Mouse (Mus musculus): Measurements from ENCODE around the gene Gm4981. TPM values are rescaled to one million over a fixed set of nuclear protein-coding genes. Genes with fewer than 3 reads are reported as not detected.
"Not testable (repeated sequence)": the region's sequence is repeated elsewhere in the genome, so short reads cannot be mapped to it uniquely, and the experiment has no call there.

Gene Gm4981
- total RNA-seq, 2 experiments from 2014 or later = not detected

GRCm38 (mm10) chr10:58223972-58224805, 12.3 kb downstream of the Gm4981 start:
- intact Hi-C loops (cut with DNase I) = not testable (repeated sequence)
- peak; percentile 67 for DNase-seq

DNA sequence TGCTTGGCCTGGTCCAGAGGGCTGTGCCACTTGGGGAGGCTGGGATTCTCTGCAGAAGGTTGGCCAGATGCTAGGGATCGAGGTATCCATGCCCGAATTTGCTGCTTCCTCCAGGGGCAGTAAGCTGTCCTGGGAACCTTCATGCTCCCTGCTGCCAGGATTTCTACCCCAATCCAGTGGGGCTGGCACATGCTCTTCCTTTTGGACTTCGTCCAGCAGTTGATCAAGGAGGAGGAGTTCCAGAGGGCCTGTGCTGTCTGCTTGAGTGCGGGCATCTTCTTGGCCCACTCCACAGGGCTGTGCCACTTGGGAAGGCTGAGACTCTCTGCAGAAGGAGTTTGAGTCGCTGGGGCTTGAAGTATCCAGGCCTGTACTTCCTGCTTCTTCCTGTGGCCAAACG, 13.3 kb downstream of the Gm4981 start:
- intact Hi-C loops (cut with DNase I) = not testable (repeated sequence)

GRCm38 (mm10) chr10:58221571-58221970, 14.9 kb downstream of the Gm4981 start:
- intact Hi-C loops (cut with DNase I); DNase-seq: not testable (repeated sequence)

More for the DNA sequence above, 13.3 kb downstream of the Gm4981 start:
- not testable (repeated sequence) for DNase-seq

- intact Hi-C loops (cut with DNase I) = no loop called here
- DNase-seq = no peak
Observed at GRCm38 (mm10) chr10:58220726-58221125, 15.8 kb downstream of the Gm4981 start.

DNA sequence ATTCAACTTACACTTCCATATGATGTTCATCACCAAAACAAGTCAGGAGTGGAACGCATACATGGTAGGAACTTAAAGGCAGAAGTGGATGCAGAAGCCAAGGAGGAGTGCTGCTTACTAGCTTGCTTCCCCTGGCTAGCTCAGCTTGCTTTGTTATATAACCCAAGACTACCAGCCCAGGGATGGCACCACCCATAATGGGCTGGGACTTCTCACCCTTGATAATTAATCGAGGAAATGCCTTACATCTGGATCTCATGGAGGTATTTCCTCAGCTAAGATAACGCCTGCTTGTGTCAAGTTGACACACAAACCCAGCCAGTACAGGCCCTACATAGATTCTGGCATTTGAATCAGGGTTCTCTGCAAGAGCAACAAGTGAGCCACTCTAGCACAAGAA, 19.1 kb downstream of the Gm4981 start:
- intact Hi-C loops (cut with DNase I) = no loop called here
- DNase-seq = no peak

- no peak for DNase-seq
- intact Hi-C loops (cut with DNase I) = no loop called here
Observed at GRCm38 (mm10) chr10:58215353-58215752, 21.1 kb downstream of the Gm4981 start.

DNA sequence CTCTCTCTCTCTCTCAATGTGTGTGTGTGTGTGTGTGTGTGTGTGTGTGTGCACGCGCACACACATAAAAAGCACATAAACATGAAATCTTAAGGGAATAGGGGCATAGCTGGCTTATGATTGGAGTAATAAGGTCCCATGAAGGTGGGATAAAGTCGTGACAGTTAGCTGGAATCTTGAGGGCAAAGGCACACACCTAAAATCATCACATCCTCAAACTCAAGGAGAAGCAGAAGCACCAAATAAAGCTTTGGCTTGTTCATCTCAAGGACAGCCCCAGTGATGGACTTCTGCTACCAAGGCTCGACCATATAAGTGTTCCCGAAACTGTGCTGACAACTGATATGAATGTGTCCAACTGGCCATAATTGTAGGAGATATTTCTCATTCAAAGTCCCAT, 21.6 kb downstream of the Gm4981 start:
- intact Hi-C loops (cut with DNase I) = no loop called here
- no peak for DNase-seq

GRCm38 (mm10) chr10:58214497-58214896, 22.0 kb downstream of the Gm4981 start:
- intact Hi-C loops (cut with DNase I) = no loop called here

DNA sequence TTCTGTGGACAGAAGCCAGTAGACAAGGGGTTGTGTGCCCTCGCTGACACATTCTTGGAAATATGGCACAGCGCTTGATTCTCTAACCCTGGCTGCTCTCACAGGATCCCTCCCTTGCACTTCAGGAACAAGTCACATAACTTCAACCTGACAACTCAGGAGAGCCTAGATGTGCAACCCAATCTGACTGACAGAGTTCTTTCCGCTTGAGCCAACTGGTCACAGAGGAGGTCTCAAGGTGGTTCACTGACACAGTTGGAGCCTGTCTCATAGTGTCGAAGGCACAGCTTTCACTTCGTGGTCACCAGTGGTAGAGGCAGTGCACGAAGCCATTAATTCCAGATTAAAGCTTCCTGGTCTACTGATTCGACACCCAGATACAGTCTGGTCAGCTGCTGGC, 24.3 kb downstream of the Gm4981 start:
- no peak for DNase-seq
- intact Hi-C loops (cut with DNase I) = no loop called here

More at GRCm38 (mm10) chr10:58214497-58214896, 22.0 kb downstream of the Gm4981 start:
- DNase-seq = no peak

DNA sequence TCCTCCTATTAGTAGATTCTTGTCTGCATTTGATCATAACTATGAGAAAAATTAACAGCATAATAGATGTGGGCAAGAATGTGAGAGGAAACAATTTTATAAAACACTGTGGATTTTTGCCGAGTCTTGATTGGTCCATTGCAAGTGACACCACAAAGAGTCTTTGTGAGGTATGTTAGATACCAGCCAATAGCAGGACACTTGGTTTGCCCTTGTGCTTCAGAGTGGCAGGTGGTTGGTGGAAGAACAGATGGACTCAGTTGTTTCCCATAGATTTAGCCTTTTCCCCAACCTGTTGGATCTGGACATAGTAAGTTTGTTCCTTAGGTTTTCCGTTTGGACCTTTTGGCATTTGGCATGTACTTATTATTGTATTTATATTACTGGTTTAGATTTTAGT, 25.3 kb downstream of the Gm4981 start:
- intact Hi-C loops (cut with DNase I) = no loop called here
- no peak for DNase-seq

DNA sequence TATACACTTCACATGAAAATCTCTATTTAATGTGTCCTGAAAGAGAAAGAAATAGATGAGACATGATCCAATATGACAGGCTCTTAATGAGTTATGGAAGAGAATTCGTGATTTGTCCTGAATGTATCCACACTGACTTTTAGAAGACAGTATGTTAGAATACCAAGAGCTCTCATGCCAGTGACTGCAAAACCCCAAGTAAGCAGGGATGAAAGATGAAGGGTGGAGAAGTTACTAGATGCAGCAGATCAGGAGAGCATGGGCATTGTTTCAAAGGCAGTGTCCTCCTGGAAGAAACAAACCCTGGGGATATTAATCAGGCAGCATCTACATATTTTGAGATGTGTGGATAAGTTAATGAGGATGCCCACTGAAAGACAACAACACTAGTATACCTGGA, 26.0 kb downstream of the Gm4981 start:
- intact Hi-C loops (cut with DNase I) = no loop called here
- DNase-seq = no peak

DNA sequence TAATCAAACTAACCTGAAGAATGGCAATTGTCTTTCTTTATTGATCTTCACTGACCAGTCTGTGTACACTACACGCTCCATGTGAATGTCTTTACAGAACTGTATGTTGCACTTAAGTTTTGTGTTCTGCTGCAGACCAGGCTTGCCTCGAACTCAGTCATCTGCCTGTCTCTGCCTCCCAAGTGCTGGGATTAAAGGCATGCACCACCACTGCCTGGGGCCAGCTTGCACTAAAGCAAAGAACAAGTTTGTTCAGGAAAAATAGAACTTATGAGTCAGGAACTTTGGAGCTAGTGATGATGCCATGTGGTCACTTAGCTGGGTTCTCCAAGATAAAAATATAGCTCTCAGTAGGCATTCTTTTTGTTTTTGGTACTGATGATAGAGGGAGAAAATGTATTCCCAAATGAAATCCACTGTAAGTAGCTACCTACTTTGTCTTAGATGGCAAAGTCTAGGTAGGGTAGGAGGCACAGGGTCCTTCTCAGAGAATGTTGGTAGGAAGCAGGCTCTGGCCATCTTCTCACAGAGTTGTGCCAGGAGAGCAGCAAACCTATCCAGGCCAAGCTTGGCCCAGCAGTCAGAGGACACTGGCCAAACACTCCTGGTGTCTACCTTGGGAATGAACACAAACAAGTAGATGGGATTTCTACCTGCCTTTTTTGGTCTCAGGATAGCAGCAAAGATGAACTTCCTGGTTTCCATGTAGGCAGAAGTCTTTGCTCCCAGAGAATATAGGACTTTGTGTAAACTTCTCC, 26.6 kb downstream of the Gm4981 start:
- intact Hi-C loops (cut with DNase I) = no loop called here
- no peak for DNase-seq

DNA sequence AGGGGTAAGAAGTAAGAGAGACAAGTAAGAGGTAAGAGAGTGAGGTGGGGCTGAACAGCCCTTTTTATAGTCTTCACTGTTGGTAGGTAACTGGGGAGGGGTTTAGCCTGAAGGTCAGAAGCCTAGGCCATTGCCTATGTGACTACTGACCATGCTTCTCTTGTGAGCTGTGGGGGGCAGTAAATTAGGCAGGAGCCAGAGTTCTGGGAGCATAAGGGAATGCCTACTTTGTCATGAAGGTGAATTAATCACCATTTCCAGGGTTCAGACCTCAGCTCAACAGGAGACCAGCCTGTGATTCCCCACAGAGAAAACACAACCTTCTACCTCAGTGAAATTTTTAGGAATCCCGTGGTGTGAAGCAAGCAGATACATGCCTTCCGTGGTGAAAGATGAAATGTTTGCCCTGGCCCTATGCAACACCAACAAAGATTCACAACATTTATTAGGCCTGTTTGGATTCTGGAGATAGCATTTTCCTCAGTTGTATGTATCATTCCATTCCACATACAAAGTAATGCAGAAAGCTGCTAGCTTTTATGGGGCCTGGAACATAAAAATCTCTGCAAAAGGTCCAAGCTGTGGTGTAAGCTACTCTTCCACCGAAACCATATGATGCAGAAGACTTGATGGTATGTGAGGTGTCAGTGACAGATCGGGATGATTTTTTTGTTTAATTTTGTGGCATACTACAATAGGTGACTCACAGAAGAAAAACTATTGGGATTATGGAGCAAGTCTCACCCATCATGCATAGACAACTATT, 29.7 kb downstream of the Gm4981 start:
- DNase-seq = no peak
- intact Hi-C loops (cut with DNase I) = no loop called here

DNA sequence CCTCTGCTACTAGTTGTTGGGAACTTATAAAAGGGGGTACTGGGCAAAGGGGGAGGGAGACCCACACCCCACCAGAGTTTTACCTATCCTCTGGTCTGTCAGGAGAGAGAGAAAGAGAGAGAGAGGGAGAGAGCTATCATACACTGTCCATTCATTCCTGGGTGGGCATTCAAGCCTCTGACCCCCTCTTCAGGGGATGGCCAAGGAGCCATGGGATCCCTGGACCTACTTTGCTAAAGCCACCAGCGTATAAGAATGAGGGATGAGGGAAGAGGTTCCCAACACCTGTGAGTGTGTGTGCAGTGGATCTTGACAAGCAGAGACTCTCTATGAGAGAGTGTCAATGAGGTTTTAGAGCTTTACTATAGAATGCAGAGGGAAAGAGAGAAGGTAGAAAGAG, 30.5 kb downstream of the Gm4981 start:
- DNase-seq = no peak
- intact Hi-C loops (cut with DNase I) = no loop called here

Other genes with a start within 250 kb of the Gm4981 start
- not detected for gene AW822073, start 11.8 kb downstream of the Gm4981 start, total RNA-seq (2021)
- not detected for gene Duxf3, start 4.0 kb downstream of the Gm4981 start, total RNA-seq (2021)
- gene Gcc2, start 18.8 kb upstream of the Gm4981 start, total RNA-seq (2021) = 10 to 100 TPM; 64.9 to 65.6 TPM
- 10 to 100 TPM; 34.7 to 35.9 TPM for gene Lims1, start 86.8 kb upstream of the Gm4981 start, total RNA-seq (2021)
- 10 to 100 TPM; 59.5 to 63.3 TPM for gene Ranbp2, start 210.2 kb upstream of the Gm4981 start, total RNA-seq (2021)

Data from left cerebral cortex, postnatal 4 days (tissue).